Mouse (Mus musculus): ENCODE measurements around the gene Fanca. TPM values are rescaled to one million over a fixed set of nuclear protein-coding genes. Genes with fewer than 3 reads are reported as not detected.

Fanca gene
- polyA plus RNA-seq, 1 experiment: 14.0 TPM

DNA sequence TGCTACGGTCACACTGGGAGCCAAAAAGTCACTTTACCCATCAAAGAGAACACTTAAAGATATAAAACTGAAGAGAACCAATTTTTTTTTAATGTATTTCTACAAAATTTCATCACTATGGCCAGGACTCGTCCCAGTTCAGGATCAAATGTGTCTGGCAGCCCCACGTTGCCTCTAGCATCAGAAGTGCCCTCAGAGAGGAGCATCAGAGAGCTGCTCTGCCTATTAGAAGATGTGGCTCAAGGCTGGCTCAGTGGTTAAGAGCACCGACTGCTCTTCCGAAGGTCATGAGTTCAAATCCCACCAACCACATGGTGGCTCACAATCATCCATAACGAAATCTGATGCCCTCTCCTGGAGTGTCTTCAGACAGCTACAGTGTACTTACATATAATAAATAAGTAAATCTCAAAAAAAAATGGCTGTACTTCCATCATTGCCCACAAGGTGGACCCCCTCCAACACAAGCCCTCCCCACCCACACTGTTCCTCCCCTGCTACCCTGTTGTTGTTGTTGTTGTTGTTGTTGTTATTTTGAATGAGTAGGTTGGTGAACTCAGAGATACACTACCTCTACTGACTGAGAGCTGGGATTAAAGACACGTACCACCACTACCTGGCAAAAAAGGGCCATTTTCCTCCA, 1.3 kb upstream of the Fanca start:
- Histone ChIP-seq H3ac (ENCODE audit: control insufficient read depth, insufficient read length, low read depth) (no peak overlapping the region), H3K36me3 (ENCODE audit: control insufficient read depth, insufficient read depth) (no peaks in the 10 kb centered on the region), H3K4me3 (ENCODE audit: insufficient read depth, poor library complexity, severe bottlenecking) (no peak overlapping the region), H3K27me3 (ENCODE audit: control insufficient read depth, insufficient read depth, insufficient read length) (no peaks in the 10 kb centered on the region), H3K79me2 (ENCODE audit: control insufficient read depth, insufficient read depth) (peaks cover 6% of the 10 kb centered on the region), H3K79me3 (ENCODE audit: low read depth) (no peaks in the 10 kb centered on the region)
- TF ChIP-seq MYOD1 (IDR thresholded peaks at IDR 0.05; ENCODE audit: control insufficient read depth, insufficient read length, low read depth) (no peak), CTCF (IDR thresholded peaks at IDR 0.05; ENCODE audit: control insufficient read depth, insufficient read depth, insufficient read length) (peak; percentile 9), CEBPB (IDR thresholded peaks at IDR 0.05; ENCODE audit: low read depth) (no peak), MYOG (IDR thresholded peaks at IDR 0.05; ENCODE audit: control insufficient read depth, extremely low read depth, insufficient read length) (no peak), MAX (IDR thresholded peaks at IDR 0.05) (no peak), FOSL1 (IDR thresholded peaks at IDR 0.05; ENCODE audit: insufficient read depth, low read length, poor library complexity, severe bottlenecking) (no peak)

GRCm38 (mm10) chr8:123317781-123318466, 452 bp downstream of the Fanca start:
- Histone ChIP-seq H3K79me3 (ENCODE audit: low read depth) (no peaks in the 10 kb centered on the region), H3K79me2 (ENCODE audit: control insufficient read depth, insufficient read depth) (peaks cover 6% of the 10 kb centered on the region), H3K36me3 (ENCODE audit: control insufficient read depth, insufficient read depth) (peaks cover 4% of the 10 kb centered on the region), H3ac (ENCODE audit: control insufficient read depth, insufficient read length, low read depth) (peak overlapping the region; percentile 78), H3K27me3 (ENCODE audit: control insufficient read depth, insufficient read depth, insufficient read length) (no peaks in the 10 kb centered on the region), H3K4me3 (ENCODE audit: insufficient read depth, poor library complexity, severe bottlenecking) (peak overlapping the region; percentile 45)
- TF ChIP-seq FOSL1 (IDR thresholded peaks at IDR 0.05; ENCODE audit: insufficient read depth, low read length, poor library complexity, severe bottlenecking) (no peak), CTCF (IDR thresholded peaks at IDR 0.05; ENCODE audit: control insufficient read depth, insufficient read depth, insufficient read length) (no peak), USF1 (IDR thresholded peaks at IDR 0.05; ENCODE audit: low read depth) (no peak), CEBPB (IDR thresholded peaks at IDR 0.05; ENCODE audit: low read depth) (no peak), MYOD1 (IDR thresholded peaks at IDR 0.05; ENCODE audit: control insufficient read depth, insufficient read length, low read depth) (no peak), MYOG (IDR thresholded peaks at IDR 0.05; ENCODE audit: control insufficient read depth, extremely low read depth, insufficient read length) (no peak), MAX (IDR thresholded peaks at IDR 0.05) (no peak)

- H3K27me3 ChIP-seq (ENCODE audit: control insufficient read depth, insufficient read depth, insufficient read length): no peaks in the 10 kb centered on the region
- peaks cover 20% of the 10 kb centered on the region for H3K36me3 ChIP-seq (ENCODE audit: control insufficient read depth, insufficient read depth)
- no peaks in the 10 kb centered on the region for H3K79me2 ChIP-seq (ENCODE audit: control insufficient read depth, insufficient read depth)
- TF ChIP-seq FOSL1 (IDR thresholded peaks at IDR 0.05; ENCODE audit: insufficient read depth, low read length, poor library complexity, severe bottlenecking) (no peak), CEBPB (IDR thresholded peaks at IDR 0.05; ENCODE audit: low read depth) (no peak), MAX (IDR thresholded peaks at IDR 0.05) (no peak), CTCF (IDR thresholded peaks at IDR 0.05; ENCODE audit: control insufficient read depth, insufficient read depth, insufficient read length) (no peak), MYOD1 (IDR thresholded peaks at IDR 0.05; ENCODE audit: control insufficient read depth, insufficient read length, low read depth) (no peak)
- H3K4me3 ChIP-seq (ENCODE audit: insufficient read depth, poor library complexity, severe bottlenecking): no peak overlapping the region
- no peaks in the 10 kb centered on the region for H3K79me3 ChIP-seq (ENCODE audit: low read depth)
- H3ac ChIP-seq (ENCODE audit: control insufficient read depth, insufficient read length, low read depth): no peak overlapping the region
Measured at GRCm38 (mm10) chr8:123308738-123309137, 9.6 kb downstream of the Fanca start.

DNA sequence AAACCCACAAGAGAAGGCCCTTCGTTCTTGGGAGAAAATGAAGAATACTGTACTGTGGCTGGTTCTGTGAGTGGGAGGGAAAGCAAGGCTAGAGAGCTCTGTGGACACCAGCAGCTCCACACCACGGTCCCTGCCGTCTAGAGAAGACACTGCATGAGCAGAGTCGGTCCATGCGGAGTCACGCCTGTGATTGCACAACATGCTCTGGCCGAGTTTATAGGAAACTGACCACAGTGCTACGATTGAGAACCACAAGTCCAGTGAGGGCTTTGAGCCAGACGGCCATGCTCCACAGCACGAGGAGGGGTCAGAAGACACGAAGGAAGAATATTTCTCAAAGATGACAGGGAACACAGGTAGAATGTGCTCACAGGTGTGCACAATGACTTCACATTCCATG, 20.1 kb downstream of the Fanca start:
- no peaks in the 10 kb centered on the region for H3K27me3 ChIP-seq (ENCODE audit: control insufficient read depth, insufficient read depth, insufficient read length)
- TF ChIP-seq CEBPB (IDR thresholded peaks at IDR 0.05; ENCODE audit: low read depth) (peak; percentile 52), MYOD1 (IDR thresholded peaks at IDR 0.05; ENCODE audit: control insufficient read depth, insufficient read length, low read depth) (no peak)
- H3K4me3 ChIP-seq (ENCODE audit: insufficient read depth, poor library complexity, severe bottlenecking): no peak overlapping the region
- peaks cover 8% of the 10 kb centered on the region for H3K36me3 ChIP-seq (ENCODE audit: control insufficient read depth, insufficient read depth)
- no peak overlapping the region for H3ac ChIP-seq (ENCODE audit: control insufficient read depth, insufficient read length, low read depth)
- H3K79me3 ChIP-seq (ENCODE audit: low read depth): no peaks in the 10 kb centered on the region
- H3K79me2 ChIP-seq (ENCODE audit: control insufficient read depth, insufficient read depth): no peaks in the 10 kb centered on the region

- Histone ChIP-seq H3K79me2 (ENCODE audit: control insufficient read depth, insufficient read depth) (no peaks in the 10 kb centered on the region), H3K79me3 (ENCODE audit: low read depth) (no peaks in the 10 kb centered on the region), H3K27me3 (ENCODE audit: control insufficient read depth, insufficient read depth, insufficient read length) (no peaks in the 10 kb centered on the region), H3ac (ENCODE audit: control insufficient read depth, insufficient read length, low read depth) (no peak overlapping the region), H3K4me3 (ENCODE audit: insufficient read depth, poor library complexity, severe bottlenecking) (no peak overlapping the region), H3K36me3 (ENCODE audit: control insufficient read depth, insufficient read depth) (no peaks in the 10 kb centered on the region)
- TF ChIP-seq FOSL1 (IDR thresholded peaks at IDR 0.05; ENCODE audit: insufficient read depth, low read length, poor library complexity, severe bottlenecking) (no peak), CTCF (IDR thresholded peaks at IDR 0.05; ENCODE audit: control insufficient read depth, insufficient read depth, insufficient read length) (no peak), USF1 (IDR thresholded peaks at IDR 0.05; ENCODE audit: low read depth) (no peak), MAX (IDR thresholded peaks at IDR 0.05) (no peak), MYOG (IDR thresholded peaks at IDR 0.05; ENCODE audit: control insufficient read depth, extremely low read depth, insufficient read length) (no peak), MYOD1 (IDR thresholded peaks at IDR 0.05; ENCODE audit: control insufficient read depth, insufficient read length, low read depth) (no peak), CEBPB (IDR thresholded peaks at IDR 0.05; ENCODE audit: low read depth) (no peak)
Measured at GRCm38 (mm10) chr8:123292785-123293184, 25.6 kb downstream of the Fanca start.

- Histone ChIP-seq H3K79me2 (ENCODE audit: control insufficient read depth, insufficient read depth) (no peaks in the 10 kb centered on the region), H3K27me3 (ENCODE audit: control insufficient read depth, insufficient read depth, insufficient read length) (no peaks in the 10 kb centered on the region), H3K36me3 (ENCODE audit: control insufficient read depth, insufficient read depth) (no peaks in the 10 kb centered on the region), H3K79me3 (ENCODE audit: low read depth) (no peaks in the 10 kb centered on the region), H3ac (ENCODE audit: control insufficient read depth, insufficient read length, low read depth) (no peak overlapping the region), H3K4me3 (ENCODE audit: insufficient read depth, poor library complexity, severe bottlenecking) (no peak overlapping the region)
- TF ChIP-seq FOSL1 (IDR thresholded peaks at IDR 0.05; ENCODE audit: insufficient read depth, low read length, poor library complexity, severe bottlenecking): no peak
- no peak for TF ChIP-seq MYOD1 (IDR thresholded peaks at IDR 0.05; ENCODE audit: control insufficient read depth, insufficient read length, low read depth)
- no peak for TF ChIP-seq MAX (IDR thresholded peaks at IDR 0.05)
Measured at GRCm38 (mm10) chr8:123292281-123292680, 26.1 kb downstream of the Fanca start.
